ENCODE assay signal across 16 mouse cellular contexts in genomic region chr15:31184651-31185443, GRCm38 (mm10). TPM values are rescaled to one million over a fixed set of nuclear protein-coding genes. Genes with fewer than 3 reads are reported as not detected.
DNase-seq lines count a peak whose midpoint lies in the region; ATAC-seq lines count a peak whose summit lies in the region.
"Had no signal": no experiment of that assay in that cellular context is flagged by ENCODE, and none has a peak within 500 bp of the region (broad histone marks: within the 10 kb centered on the region; RNA-seq: fewer than 3 reads in every experiment).

No protein-coding gene starts in this region.

- peak; percentile 96 for DNase-seq in heart, adult 11 months
- peak; percentile 77 for DNase-seq in 3134 (ENCODE audit: extremely low read depth, insufficient read length, low spot score)
- DNase-seq in adrenal gland, adult 18-20 months (ENCODE audit: low spot score in 2 of 2): peak; percentile 33 to 50
- DNase-seq in heart, postnatal 10 days: peak; percentile 24 to 37
- no peak for DNase-seq in forebrain, embryonic 14.5 days (ENCODE audit: low spot score)
- DNase-seq in thymus, postnatal 4 days: no peak
- DNase-seq: gastrocnemius, postnatal 25 days; layer of hippocampus, adult 9-11 months had no signal

- intact Hi-C loops in heart, postnatal 10 days (cut with DNase I): no loop called here

- no peaks in the 10 kb centered on the region for H3K27me3 ChIP-seq in heart, embryonic 12.5 days (replicated peaks)
- no peaks in the 10 kb centered on the region for H3K27me3 ChIP-seq in forebrain, embryonic 14.5 days (replicated peaks; ENCODE audit: control insufficient read depth, insufficient read depth, low read length)
- H3K27me3 ChIP-seq: embryonic facial prominence, embryonic 15.5 days; hindbrain, embryonic 15.5 days; neural tube, embryonic 15.5 days had no signal

- no peak for ATAC-seq in heart, embryonic 12.5 days (ENCODE audit: insufficient number of reproducible peaks, low FRiP score)
- ATAC-seq in frontal cortex, adult (ENCODE audit: low TSS enrichment): no peak
- no peak for ATAC-seq in forebrain, embryonic 14.5 days
- ATAC-seq: forebrain, embryonic 16.5 days had no signal

- no peak overlapping the region for H3K9ac ChIP-seq in heart, embryonic 12.5 days
- no peak overlapping the region for H3K9ac ChIP-seq in forebrain, embryonic 14.5 days (ENCODE audit: low read length)
- H3K9ac ChIP-seq: embryonic facial prominence, embryonic 15.5 days; hindbrain, embryonic 15.5 days; liver, embryonic 14.5 days; neural tube, embryonic 15.5 days had no signal

- WGBS in heart, embryonic 12.5 days: 53% methylated on average over 12 of the region's 12 CpGs
- WGBS in forebrain, embryonic 14.5 days: 80% methylated on average over 12 of the region's 12 CpGs

- no peak overlapping the region for H3K4me2 ChIP-seq in heart, embryonic 12.5 days
- H3K4me2 ChIP-seq in forebrain, embryonic 14.5 days (ENCODE audit: low read length): no peak overlapping the region
- H3K4me2 ChIP-seq: embryonic facial prominence, embryonic 15.5 days; hindbrain, embryonic 15.5 days; neural tube, embryonic 15.5 days had no signal

- no peaks in the 10 kb centered on the region for H3K9me3 ChIP-seq in heart, embryonic 12.5 days (replicated peaks)
- no peaks in the 10 kb centered on the region for H3K9me3 ChIP-seq in forebrain, embryonic 14.5 days (replicated peaks; ENCODE audit: control insufficient read depth, low read length)
- H3K9me3 ChIP-seq: embryonic facial prominence, embryonic 15.5 days; hindbrain, embryonic 15.5 days; neural tube, embryonic 15.5 days had no signal

- no peak overlapping the region for H3K4me3 ChIP-seq in heart, embryonic 12.5 days
- H3K4me3 ChIP-seq in forebrain, embryonic 14.5 days (ENCODE audit: low read depth, low read length): no peak overlapping the region
- H3K4me3 ChIP-seq: embryonic facial prominence, embryonic 15.5 days; hindbrain, embryonic 15.5 days; neural tube, embryonic 15.5 days had no signal

- 0 out of 2 replicates have a peak, but pooled peaks cover 5% of the 10 kb centered on the region for H3K4me1 ChIP-seq in heart, embryonic 12.5 days (replicated peaks)
- H3K4me1 ChIP-seq in forebrain, embryonic 14.5 days (ENCODE audit: control insufficient read depth, insufficient read depth, low read length): no peaks in the 10 kb centered on the region
- H3K4me1 ChIP-seq: embryonic facial prominence, embryonic 15.5 days; hindbrain, embryonic 15.5 days; neural tube, embryonic 15.5 days had no signal

- H3K27ac ChIP-seq in heart, embryonic 12.5 days (ENCODE audit: poor library complexity, severe bottlenecking): no peak overlapping the region
- no peak overlapping the region for H3K27ac ChIP-seq in forebrain, embryonic 14.5 days (ENCODE audit: low read depth, low read length)
- H3K27ac ChIP-seq: embryonic facial prominence, embryonic 15.5 days; hindbrain, embryonic 15.5 days; liver, embryonic 14.5 days; macrophage; neural tube, embryonic 15.5 days had no signal

- H3K36me3 ChIP-seq in heart, embryonic 12.5 days: no peaks in the 10 kb centered on the region
- H3K36me3 ChIP-seq in forebrain, embryonic 14.5 days (ENCODE audit: control insufficient read depth, insufficient read depth, low read length): no peaks in the 10 kb centered on the region
- H3K36me3 ChIP-seq: embryonic facial prominence, embryonic 15.5 days; hindbrain, embryonic 15.5 days; neural tube, embryonic 15.5 days had no signal

RNA-seq across cellular contexts. Expression of gene Dap, which starts 39.3 kb away (rescaled TPM):
- polyA plus RNA-seq in heart, embryonic 12.5 days (2016; fragmentation: Nextera tagmentation; extraction: Ambion mirVana): 51.6 and 59.1 TPM in 2 replicates
- total RNA-seq in adrenal gland, adult 18-20 months (2021): 10 to 100 TPM; 92.0 to 93.7 TPM
- 10 to 100 TPM; 36.2 to 41.3 TPM for total RNA-seq in heart, postnatal 10 days (2021)
- polyA plus RNA-seq in forebrain, embryonic 14.5 days (2014; fragmentation: Nextera tagmentation; extraction: Ambion mirVana): 21.1 and 22.7 TPM in 2 replicates

Comparison
In these comparisons a context has a peak if more than half of its experiments do, and no peak if none do; other contexts are left out.
1. DNase-seq: peak in heart, adult 11 months (single experiment), 3134 (single experiment), adrenal gland, adult 18-20 months (2 of 2) and heart, postnatal 10 days (2 of 2); none in forebrain, embryonic 14.5 days (single experiment) and thymus, postnatal 4 days (single experiment).